Mouse (Mus musculus): ENCODE measurements around the gene Coro1b. TPM values are rescaled to one million over a fixed set of nuclear protein-coding genes. Genes with fewer than 3 reads are reported as not detected.

The Coro1b gene
- total RNA-seq, 2 experiments from 2014 or later = 91.1 to 102 TPM

Other genes with a start within 250 kb of the Coro1b start
- gene Tcirg1, start 241.5 kb upstream of the Coro1b start, total RNA-seq (2021) = 10 to 100 TPM; 15.4 to 20.2 TPM
- gene Ndufs8, start 235.8 kb upstream of the Coro1b start, total RNA-seq (2021) = 100 to 1,000 TPM; 130 TPM
- gene Aldh3b1, start 218.8 kb upstream of the Coro1b start, total RNA-seq (2021) = 1 to 10 TPM; 2.8 TPM
- gene Unc93b1, start 213.4 kb upstream of the Coro1b start, total RNA-seq (2021) = 10 to 100 TPM; 17.1 to 18.1 TPM
- gene Aldh3b3, start 190.0 kb upstream of the Coro1b start, total RNA-seq (2021) = not detected
- gene Aldh3b2, start 176.3 kb upstream of the Coro1b start, total RNA-seq (2021) = 1 to 10 TPM in 1 of 2 experiments, under 1 TPM in 1; 0.98 to 1.9 TPM
- gene Acy3, start 162.0 kb upstream of the Coro1b start, total RNA-seq (2021) = 1 to 10 TPM; 2.0 to 2.3 TPM
- not detected for gene Tbx10, start 155.9 kb upstream of the Coro1b start, total RNA-seq (2021)
- gene Nudt8, start 148.0 kb upstream of the Coro1b start, total RNA-seq (2021) = 10 to 100 TPM; 12.3 to 12.5 TPM
- gene Gm49405, start 148.0 kb upstream of the Coro1b start, total RNA-seq (2021) = 1 to 10 TPM; 1.5 to 2.2 TPM
- 1 to 10 TPM; 2.3 to 3.0 TPM for gene Doc2g, start 145.3 kb upstream of the Coro1b start, total RNA-seq (2021)
- gene Ndufv1, start 135.8 kb upstream of the Coro1b start, total RNA-seq (2021) = 100 to 1,000 TPM; 234 to 250 TPM
- gene Gstp1, start 110.6 kb upstream of the Coro1b start, total RNA-seq (2021) = 100 to 1,000 TPM; 264 to 267 TPM
- 10 to 100 TPM; 25.9 to 48.3 TPM for gene Gstp2, start 102.6 kb upstream of the Coro1b start, total RNA-seq (2021)
- not detected for gene Gstp3, start 89.0 kb upstream of the Coro1b start, total RNA-seq (2021)
- not detected for gene Cabp2, start 67.0 kb upstream of the Coro1b start, total RNA-seq (2021)
- 10 to 100 TPM; 25.0 to 34.1 TPM for gene Cdk2ap2, start 51.4 kb upstream of the Coro1b start, total RNA-seq (2021)
- 100 to 1,000 TPM; 192 to 214 TPM for gene Pitpnm1, start 48.6 kb upstream of the Coro1b start, total RNA-seq (2021)
- 10 to 100 TPM; 73.9 to 83.2 TPM for gene Aip, start 22.8 kb upstream of the Coro1b start, total RNA-seq (2021)
- not detected for gene Gpr152, start 8.8 kb upstream of the Coro1b start, total RNA-seq (2021)
- not detected for gene Cabp4, start 4.6 kb upstream of the Coro1b start, total RNA-seq (2021)
- 1 to 10 TPM in 1 of 2 experiments, under 1 TPM in 1; 0.99 to 2.5 TPM for gene Ptprcap, start 5.0 kb downstream of the Coro1b start, total RNA-seq (2021)
- gene Rps6kb2, start 14.7 kb downstream of the Coro1b start, total RNA-seq (2021) = 10 to 100 TPM; 32.6 to 40.9 TPM
- 1 to 10 TPM; 4.0 to 4.9 TPM for gene Carns1, start 26.9 kb downstream of the Coro1b start, total RNA-seq (2021)
- gene Tbc1d10c, start 42.7 kb downstream of the Coro1b start, total RNA-seq (2021) = 1 to 10 TPM in 1 of 2 experiments, under 1 TPM in 1; 0.74 to 1.8 TPM
- gene Ppp1ca, start 43.4 kb downstream of the Coro1b start, total RNA-seq (2021) = 100 to 1,000 TPM; 281 TPM
- 1 to 10 TPM; 6.6 to 6.7 TPM for gene Rad9a, start 53.0 kb downstream of the Coro1b start, total RNA-seq (2021)
- under 1 TPM; 0.88 to 0.90 TPM for gene Clcf1, start 65.6 kb downstream of the Coro1b start, total RNA-seq (2021)
- not detected for gene AC109138.7, start 65.7 kb downstream of the Coro1b start, total RNA-seq (2021)
- gene Pold4, start 83.3 kb downstream of the Coro1b start, total RNA-seq (2021) = 10 to 100 TPM; 11.9 to 13.5 TPM
- gene Ssh3, start 120.6 kb downstream of the Coro1b start, total RNA-seq (2021) = 10 to 100 TPM; 51.6 to 55.7 TPM
- gene Ankrd13d, start 134.5 kb downstream of the Coro1b start, total RNA-seq (2021) = 10 to 100 TPM; 70.3 to 81.8 TPM
- 100 to 1,000 TPM; 146 to 150 TPM for gene Grk2, start 157.6 kb downstream of the Coro1b start, total RNA-seq (2021)
- 10 to 100 TPM; 69.3 to 73.2 TPM for gene Kdm2a, start 249.7 kb downstream of the Coro1b start, total RNA-seq (2021)

Measured in layer of hippocampus, postnatal 14 days (tissue).